Mouse (Mus musculus): ENCODE measurements around the gene C1qtnf6.

C1qtnf6 gene

DNA sequence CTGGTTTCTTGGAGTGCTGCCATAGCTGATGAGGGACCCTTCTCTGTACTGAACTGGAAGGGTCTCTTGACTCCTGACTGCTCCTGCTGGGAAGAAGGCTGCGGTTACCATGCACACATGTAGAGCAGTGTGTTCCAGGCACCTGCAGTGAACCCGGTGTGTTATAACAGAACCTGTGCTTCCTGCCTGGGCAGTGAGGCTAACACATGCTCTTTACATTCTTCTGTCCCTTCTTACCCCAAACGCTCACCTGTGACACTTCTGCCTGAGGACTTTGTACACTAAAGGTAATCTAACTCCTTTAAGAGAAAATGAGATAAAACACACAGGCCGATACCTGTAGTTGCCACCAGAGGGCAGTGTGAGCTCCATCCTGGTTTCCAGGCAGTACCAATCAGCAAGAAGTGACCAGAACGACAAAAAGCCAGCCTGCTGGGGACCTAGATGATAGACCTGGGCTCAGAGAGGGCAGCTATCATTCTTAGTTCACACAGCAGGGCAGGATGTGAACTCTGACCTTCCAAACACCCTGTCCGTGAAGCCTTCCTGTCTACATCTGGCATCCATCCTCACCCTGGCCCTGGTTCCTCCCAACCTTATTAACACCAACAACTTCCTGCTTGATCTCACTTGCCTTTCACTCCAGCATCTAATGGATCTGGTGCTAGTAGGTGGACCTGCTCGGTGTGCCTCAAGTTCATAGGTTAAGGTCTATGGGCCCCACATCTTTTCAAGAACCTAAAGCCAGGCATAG, 16.6 kb downstream of the C1qtnf6 start:
- DNase-seq (ENCODE audit: low spot score), result peak; percentile 70

DNA sequence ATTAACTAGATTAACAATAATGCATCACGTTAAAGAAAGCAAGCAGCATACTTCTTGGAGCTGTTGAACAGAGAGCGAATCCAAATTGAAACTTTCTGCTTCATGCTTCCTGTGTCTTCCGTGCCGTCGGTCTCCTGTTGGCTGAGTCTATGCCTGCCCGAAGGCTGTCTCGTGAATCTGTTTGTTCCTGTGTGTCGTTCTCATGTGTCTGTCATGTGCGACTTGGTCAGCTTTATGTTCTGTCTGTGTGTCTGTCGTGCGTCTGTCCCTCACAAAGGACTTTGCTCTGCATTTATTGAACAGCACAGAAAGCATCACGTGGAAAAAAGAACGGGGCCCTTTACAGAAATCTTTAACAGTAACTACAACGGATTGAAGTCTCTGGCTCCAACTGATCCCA, 18.2 kb downstream of the C1qtnf6 start:
- DNase-seq (ENCODE audit: low spot score), result peak; percentile 25

DNA sequence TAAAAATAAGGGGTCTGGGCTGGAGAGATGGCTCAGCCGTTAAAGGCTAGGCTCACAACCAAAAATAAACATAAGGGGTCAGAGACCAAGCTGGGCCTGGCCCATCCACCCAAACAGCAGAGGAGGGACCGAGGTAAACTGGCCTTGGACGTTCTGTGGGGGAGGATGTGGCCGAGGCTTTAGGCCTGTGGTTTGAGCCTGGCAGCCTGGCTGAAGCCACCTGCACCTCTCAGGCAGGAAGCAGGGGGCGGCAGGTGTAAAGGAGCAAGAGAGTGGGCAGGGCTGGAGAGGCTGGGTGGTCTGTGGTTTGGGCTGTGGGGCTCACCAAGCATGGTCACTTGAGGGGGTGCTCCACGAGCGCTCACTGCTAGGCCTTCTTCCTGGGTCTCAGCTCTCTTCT, 19.3 kb downstream of the C1qtnf6 start:
- no peak for DNase-seq (ENCODE audit: low spot score)

DNA sequence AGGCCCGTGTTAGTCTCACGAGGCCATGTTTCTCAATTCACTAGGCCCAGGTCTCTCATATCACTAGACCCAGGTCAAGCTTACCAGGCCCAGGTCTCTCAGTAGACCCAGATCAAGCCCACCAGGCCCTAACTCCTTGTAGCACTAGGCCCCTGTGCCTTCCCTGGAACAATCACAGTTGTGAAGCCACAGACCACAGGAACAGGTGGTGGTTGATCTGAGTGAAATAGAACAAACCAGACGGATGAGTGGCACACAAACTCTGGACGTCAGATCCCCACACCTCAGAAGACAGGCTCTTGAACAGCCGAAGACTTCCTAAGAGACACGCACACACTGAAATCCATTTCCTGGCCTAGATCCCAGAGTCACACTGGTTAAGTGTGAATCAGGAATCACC, 20.5 kb downstream of the C1qtnf6 start:
- DNase-seq (ENCODE audit: low spot score), result no peak

DNA sequence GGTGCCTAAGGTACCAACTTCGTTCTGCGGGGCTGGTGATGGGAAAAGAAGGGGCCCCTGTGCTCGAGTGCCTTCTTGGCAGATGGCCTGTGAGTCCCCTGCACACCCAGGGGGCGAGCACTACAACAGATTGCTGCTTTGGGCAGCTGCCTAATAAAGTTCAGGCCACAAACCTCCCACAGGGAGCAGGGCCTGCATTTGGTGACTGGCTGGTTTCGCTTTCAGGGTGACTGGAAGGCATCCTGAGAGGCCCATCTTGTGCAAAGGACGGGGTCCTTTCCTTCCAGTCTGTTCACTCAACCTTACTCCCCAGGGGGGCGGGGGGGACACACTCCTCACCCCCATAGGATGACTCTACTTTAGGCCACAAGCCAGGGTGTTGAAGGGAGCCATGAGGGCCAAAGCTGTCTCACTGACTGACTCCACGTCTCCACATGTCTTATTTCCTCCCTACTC, 21.1 kb downstream of the C1qtnf6 start:
- no peak for DNase-seq (ENCODE audit: low spot score)

DNA sequence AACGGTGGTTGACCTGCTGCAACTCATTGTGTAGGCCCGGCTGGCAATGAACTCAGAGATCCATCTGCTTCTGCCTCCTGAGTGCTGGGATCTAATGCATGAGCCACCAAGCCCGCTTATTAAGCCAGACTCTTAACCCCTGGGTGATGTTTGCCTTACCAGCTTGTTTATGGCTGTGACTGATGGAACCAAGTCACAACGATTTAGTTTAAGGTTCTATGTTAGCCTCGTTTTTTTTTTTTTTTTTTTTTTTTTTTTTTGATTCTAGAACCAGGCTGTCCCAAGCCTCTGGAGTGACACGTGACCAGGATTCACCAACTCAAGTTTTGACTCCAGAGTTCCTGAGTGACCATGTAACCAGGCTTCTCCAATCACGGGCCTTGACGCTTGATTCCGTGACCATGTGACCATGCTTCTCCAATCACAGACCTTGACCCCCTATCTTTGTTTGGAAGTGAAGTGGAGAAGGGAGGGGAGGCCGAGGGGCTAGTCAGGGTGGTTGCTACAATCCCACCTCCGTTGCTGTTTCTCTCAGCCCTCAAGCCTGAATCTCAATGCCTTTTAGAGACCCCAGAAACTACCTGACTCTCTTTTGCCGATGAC, 21.8 kb downstream of the C1qtnf6 start:
- peak; percentile 20 for DNase-seq (ENCODE audit: low spot score)

DNA sequence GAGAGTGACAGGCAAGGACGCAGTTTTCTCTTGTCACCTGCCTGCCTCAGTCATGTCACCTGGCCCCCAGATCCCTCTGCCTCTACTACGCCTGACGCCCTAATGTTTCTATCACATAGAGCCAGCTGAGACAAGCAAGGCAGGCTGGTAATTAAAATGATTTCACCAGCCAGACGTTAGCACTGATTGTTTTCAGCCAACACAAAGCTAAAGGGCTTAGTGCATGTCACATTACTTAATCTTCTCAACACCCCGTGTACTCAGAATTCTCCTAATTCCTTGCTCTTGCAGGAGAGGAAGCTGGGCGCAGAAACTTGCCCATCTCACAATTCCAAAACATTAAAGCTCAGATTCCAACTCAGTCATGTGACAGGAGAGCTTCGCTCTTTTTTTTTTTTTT, 22.8 kb downstream of the C1qtnf6 start:
- no peak for DNase-seq (ENCODE audit: low spot score)

DNA sequence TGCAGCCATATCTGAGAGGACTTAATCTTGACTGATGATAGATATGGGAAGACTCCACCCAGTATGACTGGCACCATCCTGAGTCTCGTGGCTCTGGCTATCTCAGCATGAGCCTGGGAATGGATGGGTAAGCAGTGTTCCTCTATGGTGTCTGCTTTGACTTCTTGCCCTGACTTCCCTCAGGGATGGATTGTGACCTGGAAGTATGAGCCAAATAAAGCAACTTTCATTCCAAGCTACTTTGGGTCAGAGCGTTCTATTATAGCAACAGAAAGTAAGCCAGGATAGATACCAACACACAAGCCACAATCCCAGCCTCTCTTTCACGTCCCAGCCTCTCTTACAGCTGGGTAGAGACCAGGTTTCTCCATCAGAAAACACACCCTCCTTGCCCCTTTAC, 25.7 kb downstream of the C1qtnf6 start:
- no peak for DNase-seq (ENCODE audit: low spot score)

DNA sequence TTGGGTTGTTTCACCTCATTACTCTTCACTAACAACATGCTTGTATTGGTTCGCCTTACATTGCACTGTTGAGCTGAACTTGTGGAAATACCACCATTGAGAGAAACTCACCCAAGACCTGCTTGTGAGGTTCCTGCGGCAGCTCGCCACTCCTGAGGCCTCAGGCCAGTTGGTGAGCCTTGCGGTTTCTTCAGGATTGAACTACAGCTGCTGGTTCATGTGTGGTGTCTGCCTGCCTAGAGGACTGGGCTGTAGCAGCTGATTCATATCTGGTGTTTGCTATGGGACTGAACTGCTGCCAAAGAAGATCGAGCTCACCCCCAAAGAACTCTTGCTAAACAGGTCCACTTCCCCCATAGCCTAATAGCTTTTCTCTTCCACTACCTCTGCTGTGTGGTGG, 26.4 kb downstream of the C1qtnf6 start:
- no peak for DNase-seq (ENCODE audit: low spot score)

DNA sequence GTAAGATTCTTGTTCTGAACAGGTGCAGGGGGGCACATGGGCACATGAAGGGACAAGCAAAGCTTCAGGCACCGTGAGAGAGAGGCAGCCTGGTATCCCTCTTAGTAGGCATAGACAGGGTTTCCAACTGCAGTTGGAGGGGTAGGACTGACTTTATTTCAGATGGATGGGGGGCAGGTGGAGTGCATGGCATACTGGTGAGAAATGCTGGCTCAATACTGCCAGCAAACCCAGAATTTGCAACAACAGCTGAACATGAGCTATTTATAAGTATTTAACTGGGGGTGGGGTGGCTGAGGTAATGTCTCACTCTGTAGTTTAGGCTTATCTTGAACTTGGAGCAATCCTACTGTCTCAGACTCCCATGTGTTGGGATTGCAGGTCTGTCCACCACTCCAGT, 27.2 kb downstream of the C1qtnf6 start:
- DNase-seq (ENCODE audit: low spot score), result no peak

DNA sequence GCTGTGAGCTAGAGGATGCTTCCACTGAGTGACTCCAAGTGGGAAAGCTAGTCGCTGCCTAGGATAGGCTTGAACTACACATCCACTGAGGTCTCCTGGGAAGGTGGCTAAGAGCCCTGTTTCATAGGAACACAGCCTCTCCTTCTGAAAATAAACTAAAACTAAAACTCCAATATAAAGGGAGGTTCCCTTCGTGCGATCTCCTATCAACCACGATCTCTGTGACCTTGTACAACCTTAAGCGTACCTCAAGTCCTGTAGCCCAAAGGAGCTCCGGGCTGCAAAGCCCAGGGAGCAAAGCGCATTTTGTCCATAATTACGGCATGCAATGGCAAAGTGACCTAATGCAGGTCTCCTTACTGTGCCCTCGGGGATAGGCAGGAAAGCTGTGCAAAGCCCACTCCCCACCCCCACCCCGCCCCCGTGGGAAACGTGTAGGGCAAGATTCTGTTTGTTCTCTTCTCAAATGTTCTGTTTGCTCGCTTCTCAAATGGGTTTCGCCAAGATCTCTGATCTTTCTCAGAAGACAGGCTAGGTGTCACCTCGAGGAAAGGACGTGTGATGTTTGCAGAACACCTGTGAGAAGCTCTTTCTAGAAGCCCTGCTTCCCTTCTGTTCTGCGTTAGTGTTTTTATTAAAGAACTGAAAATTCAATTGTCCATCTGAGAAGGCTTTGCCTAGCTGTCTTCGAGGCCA, 28.6 kb downstream of the C1qtnf6 start:
- no peak for DNase-seq (ENCODE audit: low spot score)

DNA sequence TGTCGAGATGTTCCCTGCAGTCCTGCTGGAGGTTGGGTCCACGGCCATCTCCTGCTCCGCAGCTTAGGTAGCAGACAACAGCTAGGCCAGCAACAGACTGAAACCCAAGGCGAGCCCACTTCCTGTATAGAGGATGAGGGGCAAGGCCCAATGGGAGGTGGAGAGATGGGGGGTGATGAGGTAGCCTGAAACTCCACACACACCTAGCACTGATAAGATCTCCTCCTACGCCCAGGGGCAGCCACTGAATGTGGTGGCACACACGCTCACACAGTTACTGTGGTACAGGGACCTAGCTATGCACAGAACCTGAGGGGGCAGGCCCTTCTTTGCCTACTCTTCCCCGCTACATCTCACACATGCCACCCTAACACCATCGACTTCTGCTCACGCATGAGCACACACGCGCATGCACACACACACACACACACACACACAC, 36.2 kb downstream of the C1qtnf6 start, which contains the start of gene Il2rb:
Gene Il2rb, minus strand, starts transcription at position 304 of the 439 bp plus-strand sequence.
- DNase-seq (ENCODE audit: low spot score), result no peak

DNA sequence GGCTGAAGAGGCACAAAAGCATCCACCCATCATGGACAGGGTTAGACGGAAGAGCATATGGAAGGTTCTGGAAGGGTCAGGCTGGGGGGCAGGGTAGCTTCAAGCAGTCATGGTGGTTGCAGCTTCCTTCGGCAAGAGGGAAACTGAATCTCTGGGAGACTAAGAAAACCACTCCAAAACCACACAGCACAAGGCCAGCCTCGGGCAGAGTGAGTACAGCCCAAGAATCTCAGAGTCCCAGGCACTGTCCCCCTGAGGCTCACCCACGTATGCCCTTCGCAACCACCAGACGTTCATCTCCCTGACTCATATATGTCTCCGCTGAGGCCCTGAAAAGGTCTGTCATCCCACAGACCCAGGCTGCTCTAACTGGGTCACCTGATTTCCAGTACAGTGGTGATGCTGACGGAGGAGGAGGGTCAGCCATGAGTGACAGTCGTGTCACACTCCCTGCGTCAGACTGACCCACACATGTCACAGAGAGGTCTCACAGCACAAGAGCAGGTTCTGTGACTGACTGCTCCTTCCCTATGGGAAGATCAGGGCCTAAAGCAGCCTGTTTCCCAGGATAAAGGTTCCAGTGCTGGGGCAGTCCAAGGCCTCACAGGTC, 37.7 kb downstream of the C1qtnf6 start:
- DNase-seq (ENCODE audit: low spot score), result no peak

DNA sequence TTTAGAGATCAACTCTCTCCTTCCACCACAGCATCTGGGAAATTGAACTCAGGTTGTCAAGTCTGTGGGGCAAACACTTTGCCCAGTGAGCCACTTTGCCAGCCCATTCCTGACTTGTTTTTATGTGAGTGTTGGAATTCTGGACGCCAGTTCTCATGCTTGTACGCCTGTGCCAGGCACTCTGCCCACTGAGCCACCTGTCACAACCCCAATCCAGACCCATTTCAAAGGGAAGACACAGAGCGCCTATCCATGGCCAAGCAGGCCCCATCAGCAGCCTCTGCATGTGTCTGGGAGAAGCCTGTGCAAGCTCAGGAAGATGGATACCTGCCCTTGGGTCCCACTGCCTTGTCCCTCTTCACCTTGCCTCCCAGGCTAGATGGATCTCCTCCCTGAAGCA, 39.9 kb downstream of the C1qtnf6 start:
- DNase-seq (ENCODE audit: low spot score), result no peak

DNA sequence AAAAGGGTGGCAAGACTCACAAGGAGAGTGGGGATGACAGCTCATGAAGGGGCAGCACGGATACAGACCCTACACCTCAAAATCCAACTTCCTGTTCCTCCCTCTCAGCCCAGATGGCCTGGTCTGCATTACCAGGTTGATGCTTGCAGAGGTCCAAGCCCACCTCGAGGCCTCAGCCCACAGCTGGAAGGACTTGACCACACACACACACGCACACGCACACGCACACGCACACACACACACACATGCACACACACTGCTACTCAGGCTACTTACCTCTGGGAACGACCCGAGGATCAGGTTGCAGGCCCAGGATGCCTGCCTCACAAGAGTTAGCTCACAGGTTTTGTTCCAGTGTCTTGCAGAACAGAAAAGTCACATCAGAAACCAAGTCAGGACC, 41.3 kb downstream of the C1qtnf6 start:
- DNase-seq (ENCODE audit: low spot score), result no peak

DNA sequence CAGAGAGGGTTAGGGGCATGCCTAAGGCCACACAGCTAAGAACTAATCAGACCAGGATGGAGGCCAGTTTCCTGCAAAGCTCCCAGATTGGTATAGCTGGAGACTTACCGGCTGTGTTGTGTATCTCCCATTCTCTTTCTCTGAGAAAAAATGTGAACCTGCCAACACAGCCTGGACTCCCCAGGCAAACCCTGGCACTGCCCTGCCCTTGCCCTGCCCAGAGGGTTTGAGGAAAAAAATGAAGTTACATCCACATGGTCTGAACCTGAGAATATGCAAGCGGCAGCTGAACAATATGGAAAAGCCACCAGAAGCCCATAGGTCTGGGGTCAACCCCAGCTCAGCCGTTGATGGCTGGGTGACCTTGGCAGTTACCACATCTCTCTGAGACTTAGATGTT, 42.0 kb downstream of the C1qtnf6 start:
- DNase-seq (ENCODE audit: low spot score), result no peak

DNA sequence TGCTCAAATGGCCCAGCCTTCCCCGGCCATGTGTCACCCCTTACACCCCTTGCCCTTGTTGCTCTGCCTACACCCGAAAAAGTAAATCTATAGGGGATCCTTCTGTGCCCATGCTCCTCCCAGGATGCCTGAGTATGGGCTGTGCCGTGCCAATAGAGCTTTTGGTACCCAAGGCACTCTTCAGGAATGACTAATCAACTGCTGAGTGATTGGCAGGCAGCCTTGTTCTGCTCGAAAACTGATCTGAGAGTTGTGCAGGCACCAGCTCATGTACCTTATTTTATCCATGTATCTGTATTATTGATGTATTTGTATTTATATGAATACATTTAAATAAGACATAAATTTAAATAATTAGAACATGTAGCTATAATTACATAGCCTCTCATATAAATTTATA, 44.1 kb downstream of the C1qtnf6 start:
- DNase-seq (ENCODE audit: low spot score), result no peak

DNA sequence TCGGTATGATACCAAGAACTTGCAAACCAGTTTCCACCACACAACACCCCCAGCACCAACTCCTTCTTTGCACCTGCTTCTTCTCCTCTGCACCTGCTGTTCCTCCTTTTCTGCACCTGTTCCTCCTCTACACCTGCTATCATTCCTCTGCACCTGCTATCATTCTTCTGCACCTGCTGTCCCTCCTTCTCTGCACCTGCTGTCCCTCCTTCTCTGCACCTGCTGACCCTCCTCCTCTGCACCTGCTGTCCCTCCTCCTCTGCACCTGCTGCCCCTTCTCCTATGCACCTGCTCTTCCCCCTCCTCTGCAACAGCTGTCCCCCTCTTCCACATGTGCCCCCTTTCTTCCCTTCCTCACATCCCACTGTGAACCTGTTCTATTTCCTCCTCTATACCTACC, 44.7 kb downstream of the C1qtnf6 start:
- no peak for DNase-seq (ENCODE audit: low spot score)

DNA sequence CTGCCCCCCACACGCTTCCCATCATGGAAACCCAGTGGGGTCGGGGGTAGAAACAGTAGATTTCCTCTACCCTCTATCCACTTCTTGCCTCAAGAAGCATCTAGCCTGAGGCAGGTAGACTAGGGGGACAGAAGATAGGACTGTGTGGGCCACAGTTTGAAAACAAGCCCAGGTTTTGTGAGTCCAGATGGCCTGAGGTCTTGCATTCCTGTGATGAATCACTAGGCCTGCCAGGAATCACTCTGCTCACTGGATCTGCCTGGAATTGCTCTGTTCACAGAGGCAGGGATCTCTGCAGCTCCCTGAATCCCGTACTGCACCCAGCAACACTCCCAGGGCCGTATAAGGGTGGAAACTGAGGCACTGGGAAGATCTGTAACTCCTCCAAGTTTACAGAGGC, 47.9 kb downstream of the C1qtnf6 start:
- no peak for DNase-seq (ENCODE audit: low spot score)

DNA sequence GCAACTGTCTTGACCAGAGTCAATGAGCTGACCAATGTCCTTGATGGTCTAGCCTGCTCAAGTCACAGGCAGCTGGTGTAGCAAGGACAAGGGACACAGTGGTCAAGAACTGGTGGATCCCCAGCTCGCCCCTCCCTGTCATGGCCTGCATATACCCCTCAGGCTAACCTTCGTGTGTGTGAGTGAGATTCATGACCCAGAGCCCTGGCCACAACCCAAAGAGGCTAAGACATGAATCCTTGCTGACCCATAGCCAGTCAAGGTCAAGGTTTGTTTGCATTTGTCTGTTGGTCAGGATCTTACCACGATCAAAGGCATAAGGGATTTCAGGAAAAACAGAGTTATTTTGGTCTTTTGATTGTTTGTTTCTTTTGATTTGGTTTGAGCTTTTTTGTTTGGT, 48.7 kb downstream of the C1qtnf6 start:
- no peak for DNase-seq (ENCODE audit: low spot score)

DNA sequence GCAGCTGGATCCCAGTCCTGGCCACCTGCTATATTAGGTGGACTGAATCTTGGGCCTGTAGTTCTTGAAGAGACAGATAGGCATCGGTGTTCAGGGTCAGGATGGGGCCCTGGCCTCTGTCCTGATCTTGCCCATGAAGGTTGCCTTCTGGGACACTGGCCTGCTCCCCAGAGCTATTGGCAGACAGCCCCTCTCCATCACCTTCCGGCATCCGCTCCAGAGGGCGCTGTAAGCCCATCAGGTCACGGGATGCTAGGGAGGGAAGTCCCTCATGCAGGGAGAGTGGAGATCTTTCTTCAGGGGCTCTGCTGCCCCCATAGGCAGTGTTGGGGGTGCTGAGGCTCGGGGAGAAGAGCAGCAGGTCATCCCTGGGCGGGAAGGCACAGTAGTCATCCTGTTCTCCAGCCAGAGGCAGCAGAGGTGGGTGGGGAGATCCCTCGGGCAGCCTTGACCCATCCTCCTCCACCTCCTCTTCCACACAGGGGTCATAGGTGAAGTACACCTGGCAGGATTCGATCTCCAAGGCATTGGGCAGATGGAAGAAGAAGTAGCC, 49.7 kb downstream of the C1qtnf6 start:
- DNase-seq (ENCODE audit: low spot score), result no peak

DNA sequence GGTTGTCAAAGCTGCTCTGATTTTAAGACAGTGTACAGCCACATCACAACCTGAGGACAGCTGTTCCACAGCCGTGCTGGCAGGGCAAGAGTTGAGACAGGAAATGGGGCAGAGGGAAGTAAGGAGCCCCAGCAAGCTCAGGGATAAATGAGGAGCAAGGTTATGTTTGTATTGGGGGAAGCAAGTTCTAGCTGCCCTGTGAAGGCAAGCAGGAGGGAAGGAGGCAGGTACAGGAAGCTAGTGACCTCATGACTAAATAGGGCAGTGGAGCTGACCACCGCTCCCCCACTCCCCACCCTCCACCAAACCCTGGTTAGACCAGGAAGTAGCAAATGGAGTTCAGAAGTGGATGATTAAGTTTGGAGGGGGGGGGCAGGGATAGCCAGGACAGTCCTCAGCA, 50.2 kb downstream of the C1qtnf6 start:
- DNase-seq (ENCODE audit: low spot score), result no peak
